In the genomic region with DNA sequence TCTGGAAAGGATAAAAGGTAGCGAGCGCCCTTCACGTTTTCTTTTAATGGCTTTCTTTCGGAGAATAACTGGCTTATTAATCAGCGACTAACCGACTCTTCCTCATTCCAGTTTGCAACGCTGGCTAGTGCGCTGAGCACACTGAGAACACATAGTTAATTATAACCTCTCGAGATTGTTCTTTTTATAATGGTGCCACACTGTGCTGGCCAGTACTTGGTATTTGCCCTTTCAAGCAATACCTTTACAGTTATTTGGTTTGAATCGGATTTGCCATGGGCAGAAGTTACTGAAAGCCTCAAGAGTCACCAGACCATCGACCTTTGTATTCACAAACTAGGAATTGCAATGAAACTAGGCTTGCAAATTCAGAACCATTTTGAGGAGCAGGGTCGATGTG, we compare ENCODE assay signal across 8 mouse cellular contexts. TPM values are rescaled to one million over a fixed set of nuclear protein-coding genes. Genes with fewer than 3 reads are reported as not detected.
DNase-seq lines count a peak whose midpoint lies in the region; ATAC-seq and TF ChIP-seq lines count a peak whose summit lies in the region.

No protein-coding gene starts in this region.

- peaks cover 3 to 7% of the 10 kb centered on the region in 2 experiments; a peak in 3 of 4 replicates for H3K4me1 ChIP-seq in MEL (ENCODE audit: control insufficient read depth in 1 of 2, insufficient read depth in 2 of 2, low read length in 2 of 2)
- peaks cover 8% of the 10 kb centered on the region; the same call in 1 of the 2 replicates for H3K4me1 ChIP-seq in forebrain, postnatal 0 days (ENCODE audit: insufficient read depth)
- H3K4me1 ChIP-seq in limb, embryonic 14.5 days (ENCODE audit: control insufficient read depth, insufficient read depth, low read length), result 0 out of 2 replicates have a peak, but pooled peaks cover 3% of the 10 kb centered on the region
- H3K4me1 ChIP-seq in stomach, postnatal 0 days (replicated peaks; ENCODE audit: control insufficient read depth, insufficient read depth), result peaks cover 3% of the 10 kb centered on the region; the same call in 1 of the 2 replicates

- 0 out of 2 replicates have a peak, but pooled peaks have one; percentile 13 for ATAC-seq in frontal cortex, adult (ENCODE audit: low TSS enrichment)
- no peak; the same call in 1 of the 2 replicates for ATAC-seq in forebrain, postnatal 0 days
- no peak for ATAC-seq in limb, embryonic 14.5 days (ENCODE audit: low FRiP score, low read depth)
- peak; percentile 54 for ATAC-seq in stomach, postnatal 0 days (ENCODE audit: low FRiP score, low TSS enrichment)

- TF ChIP-seq CTCF in MEL (IDR thresholded peaks at IDR 0.05 in 2 of 3, conservative IDR thresholded peaks at IDR 0.05 in 1 of 3; ENCODE audit: control insufficient read depth in 1 of 3, insufficient read depth in 1 of 3, low read depth in 2 of 3, low read length in 3 of 3, poor library complexity in 1 of 3, severe bottlenecking in 1 of 3), result no peak
- TF ChIP-seq CTCF in forebrain, postnatal 0 days (IDR thresholded peaks at IDR 0.05; ENCODE audit: low read depth), result no peak
- no peak for TF ChIP-seq CTCF in stomach, postnatal 0 days (IDR thresholded peaks at IDR 0.05; ENCODE audit: low read depth)

- 0 out of 4 replicates have a peak, but pooled peaks of 1 of the 2 experiments have one; percentile 16 for TF ChIP-seq EP300 in MEL (IDR thresholded peaks at IDR 0.05; ENCODE audit: low read depth in 1 of 2, low read length in 2 of 2)
- no peak for TF ChIP-seq EP300 in stomach, postnatal 0 days (optimal IDR thresholded peaks at IDR 0.05)

- no peaks in the 10 kb centered on the region for H3K9me3 ChIP-seq in MEL (replicated peaks; ENCODE audit: insufficient read depth, low read length)
- no peaks in the 10 kb centered on the region for H3K9me3 ChIP-seq in forebrain, postnatal 0 days (ENCODE audit: low read length)
- no peaks in the 10 kb centered on the region for H3K9me3 ChIP-seq in limb, embryonic 14.5 days (ENCODE audit: control insufficient read depth, low read length)
- no peaks in the 10 kb centered on the region for H3K9me3 ChIP-seq in stomach, postnatal 0 days (ENCODE audit: control insufficient read depth, low read length)

- H3K4me2 ChIP-seq in forebrain, postnatal 0 days (ENCODE audit: low read depth), result peak overlapping the region; percentile 66
- H3K4me2 ChIP-seq in limb, embryonic 14.5 days (replicated peaks; ENCODE audit: low read depth, low read length, severe bottlenecking), result peak overlapping the region; percentile 49
- H3K4me2 ChIP-seq in stomach, postnatal 0 days (replicated peaks; ENCODE audit: low read depth), result peak overlapping the region; percentile 56

- TF ChIP-seq RAD21 in MEL (IDR thresholded peaks at IDR 0.05; ENCODE audit: low read depth, low read length), result no peak

- H3K36me3 ChIP-seq in MEL (ENCODE audit: control insufficient read depth in 1 of 2, insufficient read depth in 2 of 2, low read length in 2 of 2), result peaks cover 6 to 12% of the 10 kb centered on the region in 2 experiments
- peaks cover 15% of the 10 kb centered on the region for H3K36me3 ChIP-seq in forebrain, postnatal 0 days (ENCODE audit: insufficient read depth)
- H3K36me3 ChIP-seq in limb, embryonic 14.5 days (ENCODE audit: control insufficient read depth, insufficient read depth, low read length), result peaks cover 26% of the 10 kb centered on the region
- H3K36me3 ChIP-seq in stomach, postnatal 0 days (ENCODE audit: control insufficient read depth, insufficient read depth, low read length), result 0 out of 2 replicates have a peak, but pooled peaks cover 3% of the 10 kb centered on the region

- H3K27ac ChIP-seq in MEL (ENCODE audit: control insufficient read depth, low read depth, low read length), result peak overlapping the region; percentile 93
- peak overlapping the region; percentile 93 for H3K27ac ChIP-seq in forebrain, postnatal 0 days (ENCODE audit: low read depth, low read length)
- H3K27ac ChIP-seq in limb, embryonic 14.5 days (replicated peaks; ENCODE audit: low read depth, low read length), result peak overlapping the region; percentile 88
- peak overlapping the region; percentile 96 for H3K27ac ChIP-seq in stomach, postnatal 0 days (replicated peaks)

- H3K79me2 ChIP-seq in MEL (ENCODE audit: control insufficient read depth, insufficient read depth, low read length, poor library complexity), result peaks cover 24% of the 10 kb centered on the region

- intact Hi-C loops in left cerebral cortex, postnatal 10 days (cut with DNase I), result loop anchor here (5.0 kb wide), 1 partner anchor 37 kb away; the partner anchor contains the start of gene Ovol2

- 2% methylated on average over 12 of the region's 12 CpGs for WGBS in forebrain, postnatal 0 days
- WGBS in limb, embryonic 14.5 days, result 2% methylated on average over 12 of the region's 12 CpGs
- WGBS in stomach, postnatal 0 days, result 1% methylated on average over 12 of the region's 12 CpGs

- H3K27me3 ChIP-seq in MEL (ENCODE audit: control insufficient read depth in 1 of 2, insufficient read depth in 2 of 2, low read length in 2 of 2), result no peaks in the 10 kb centered on the region; a peak in 1 of 4 replicates
- H3K27me3 ChIP-seq in forebrain, postnatal 0 days (ENCODE audit: insufficient read depth, low read length), result no peaks in the 10 kb centered on the region
- H3K27me3 ChIP-seq in limb, embryonic 14.5 days (ENCODE audit: control insufficient read depth, insufficient read depth, low read length), result no peaks in the 10 kb centered on the region
- no peaks in the 10 kb centered on the region for H3K27me3 ChIP-seq in stomach, postnatal 0 days (ENCODE audit: control insufficient read depth, insufficient read depth, low read length)

- TF ChIP-seq POLR2A in MEL (IDR thresholded peaks at IDR 0.05; ENCODE audit: control insufficient read depth in 1 of 2, insufficient read depth in 1 of 2, low read depth in 1 of 2, low read length in 2 of 2, poor library complexity in 1 of 2), result no peak
- no peak for TF ChIP-seq POLR2A in limb, embryonic 14.5 days (IDR thresholded peaks at IDR 0.05; ENCODE audit: borderline replicate concordance, extremely low read depth, insufficient read depth, insufficient read length)

- peak overlapping the region; percentile 79 to 92 for H3K4me3 ChIP-seq in MEL (ENCODE audit: control insufficient read depth in 1 of 2, insufficient read depth in 1 of 2, low read depth in 2 of 2, low read length in 2 of 2)
- H3K4me3 ChIP-seq in forebrain, postnatal 0 days (ENCODE audit: low read depth, low read length), result peak overlapping the region; percentile 73
- H3K4me3 ChIP-seq in limb, embryonic 14.5 days (replicated peaks; ENCODE audit: low read length), result peak overlapping the region; percentile 73
- peak overlapping the region; percentile 65 for H3K4me3 ChIP-seq in stomach, postnatal 0 days (ENCODE audit: low read depth, low read length)

- peak overlapping the region; percentile 98 for H3K9ac ChIP-seq in MEL (ENCODE audit: control insufficient read depth, low read depth, low read length, poor library complexity, severe bottlenecking)
- H3K9ac ChIP-seq in forebrain, postnatal 0 days, result peak overlapping the region; percentile 79
- H3K9ac ChIP-seq in limb, embryonic 14.5 days (ENCODE audit: low read depth, low read length, severe bottlenecking), result peak overlapping the region; percentile 88
- H3K9ac ChIP-seq in stomach, postnatal 0 days (ENCODE audit: low read length), result peak overlapping the region; percentile 68

- no peak for DNase-seq in frontal cortex, postnatal 10 days (ENCODE audit: low spot score in 2 of 2)
- peak; percentile 69 for DNase-seq in MEL (ENCODE audit: low read depth, low spot score)
- DNase-seq in forebrain, postnatal 0 days, result no peak
- DNase-seq in limb, embryonic 14.5 days (ENCODE audit: low spot score), result no peak
- DNase-seq in stomach, postnatal 0 days (ENCODE audit: low spot score), result no peak
- no peak for DNase-seq in right cerebral cortex, postnatal 36 days (ENCODE audit: low spot score in 2 of 2)
- DNase-seq in left cerebral cortex, postnatal 10 days (ENCODE audit: extremely low spot score in 1 of 2, low spot score in 2 of 2), result no peak

TF ChIP-seq in MEL, 35 proteins besides CTCF, POLR2A, EP300 and RAD21 (continues in another document):
- TF ChIP-seq ZNF384 (IDR thresholded peaks at IDR 0.05; ENCODE audit: low read depth, low read length), result no peak
- TF ChIP-seq CHD2 (IDR thresholded peaks at IDR 0.05; ENCODE audit: low read length), result no peak
- TF ChIP-seq ELF1 (IDR thresholded peaks at IDR 0.05; ENCODE audit: low read depth, low read length), result no peak

RNA-seq across cellular contexts. Expression of gene Pet117, which starts 0.7 kb away (rescaled TPM):
- not detected in 2 replicates for total RNA-seq in MEL (2012; rRNA removed)
- not detected for polyA plus RNA-seq in MEL (2012; ENCODE audit: insufficient read depth in 1 of 2, insufficient read length in 2 of 2, low read depth in 1 of 2, low replicate concordance in 2 of 2, missing spikeins in 1 of 2)
- not detected in 2 replicates for total RNA-seq in forebrain, postnatal 0 days (2014; rRNA removed)
- 0.84 and 2.3 TPM in 2 replicates for polyA plus RNA-seq in forebrain, postnatal 0 days (2015; fragmentation: Nextera tagmentation; extraction: Ambion mirVana)
- polyA plus RNA-seq in limb, embryonic 14.5 days (2012; rRNA removed), result not detected in 2 replicates
- 0.43 TPM in 1 of 2 replicates, not detected in the other for polyA plus RNA-seq in limb, embryonic 14.5 days (2014; fragmentation: Nextera tagmentation; extraction: Ambion mirVana)
- 2.4 and 2.5 TPM in 2 replicates for polyA plus RNA-seq in stomach, postnatal 0 days (2015; fragmentation: Nextera tagmentation; extraction: Ambion mirVana)
- total RNA-seq in left cerebral cortex, postnatal 10 days (2021), result 1 to 10 TPM; 5.3 to 5.5 TPM

RNA-seq across cellular contexts. Expression of gene Kat14, which starts 0.7 kb away (rescaled TPM):
- 24.6 and 25.9 TPM in 2 replicates for total RNA-seq in MEL (2012; rRNA removed)
- polyA plus RNA-seq in MEL (2012; ENCODE audit: insufficient read depth in 1 of 2, insufficient read length in 2 of 2, low read depth in 1 of 2, low replicate concordance in 2 of 2, missing spikeins in 1 of 2), result 10 to 100 TPM in 1 of 2 experiments, not detected in 1; 52.9 TPM
- total RNA-seq in forebrain, postnatal 0 days (2014; rRNA removed), result 17.0 and 28.6 TPM in 2 replicates
- 15.4 and 20.4 TPM in 2 replicates for polyA plus RNA-seq in forebrain, postnatal 0 days (2015; fragmentation: Nextera tagmentation; extraction: Ambion mirVana)
- polyA plus RNA-seq in limb, embryonic 14.5 days (2012; rRNA removed), result 38.8 and 41.5 TPM in 2 replicates
- polyA plus RNA-seq in limb, embryonic 14.5 days (2014; fragmentation: Nextera tagmentation; extraction: Ambion mirVana), result 40.9 and 41.9 TPM in 2 replicates
- 20.9 and 21.4 TPM in 2 replicates for polyA plus RNA-seq in stomach, postnatal 0 days (2015; fragmentation: Nextera tagmentation; extraction: Ambion mirVana)
- total RNA-seq in left cerebral cortex, postnatal 10 days (2021), result 10 to 100 TPM; 24.4 to 27.2 TPM

RNA-seq across cellular contexts. Expression of gene Ovol2, which starts 37.6 kb away (rescaled TPM):
- total RNA-seq in MEL (2012; rRNA removed), result not detected in 2 replicates
- not detected for polyA plus RNA-seq in MEL (2012; ENCODE audit: insufficient read depth in 1 of 2, insufficient read length in 2 of 2, low read depth in 1 of 2, low replicate concordance in 2 of 2, missing spikeins in 1 of 2)
- total RNA-seq in forebrain, postnatal 0 days (2014; rRNA removed), result 0.23 TPM in 1 of 2 replicates, not detected in the other
- 0.18 and 0.23 TPM in 2 replicates for polyA plus RNA-seq in forebrain, postnatal 0 days (2015; fragmentation: Nextera tagmentation; extraction: Ambion mirVana)
- 2.7 and 2.9 TPM in 2 replicates for polyA plus RNA-seq in limb, embryonic 14.5 days (2012; rRNA removed)
- polyA plus RNA-seq in limb, embryonic 14.5 days (2014; fragmentation: Nextera tagmentation; extraction: Ambion mirVana), result 1.4 and 1.8 TPM in 2 replicates
- 9.8 and 11.9 TPM in 2 replicates for polyA plus RNA-seq in stomach, postnatal 0 days (2015; fragmentation: Nextera tagmentation; extraction: Ambion mirVana)
- 1 to 10 TPM; 3.2 to 6.3 TPM for total RNA-seq in left cerebral cortex, postnatal 10 days (2021)

Comparison
In these comparisons a context has a peak if more than half of its experiments do, and no peak if none do; other contexts are left out.
1. ATAC-seq: peak in frontal cortex, adult (single experiment) and stomach, postnatal 0 days (single experiment); none in forebrain, postnatal 0 days (single experiment) and limb, embryonic 14.5 days (single experiment).
2. Peak in every context shown above with its lines, with median percentiles within 50 percentile points of each other: H3K27ac ChIP-seq, H3K4me3 ChIP-seq, H3K9ac ChIP-seq and H3K4me2 ChIP-seq.